Mouse (Mus musculus) kidney, adult 2 months (tissue): ENCODE data around the gene Rnf10.

Experiments used
- CTCF ChIP-seq: fragments of 200-500 bp; conservative IDR thresholded peaks from 2 replicates; pipeline ENCODE4 v1.5.1; 2011; ENCODE audit warnings: low read depth, mild to moderate bottlenecking, control low read depth, low read length, moderate library complexity, mixed read lengths; ENCODE audit not compliant: insufficient read depth, insufficient read length
- POLR2A ChIP-seq: fragments of 200-500 bp; IDR thresholded peaks from one replicate; pipeline ENCODE4 v1.6.1; 2011; ENCODE audit warnings: low read depth, low read length, control low read depth

- TF ChIP-seq POLR2A (no peak), CTCF (no peak)
These were observed 17.2 kb downstream of the Rnf10 start for GRCm38 (mm10) chr5:115255472-115255871.
